Mouse (Mus musculus) cerebellum, postnatal 25 days (tissue): Measurements from ENCODE around the gene Tmem234.

Source experiments
- DNase-seq, 2 experiments: peaks; one replicate each; pipeline ENCODE4 v3.0.0; 2021; ENCODE audit warnings: mixed read lengths in 2 of 2

Tmem234 gene

GRCm38 (mm10) chr4:129672878-129673449, 72.5 kb downstream of the Tmem234 start:
- no peak for DNase-seq
